Mouse (Mus musculus) adrenal gland, adult 10 weeks (tissue): Measurements from ENCODE around the gene Mroh2a. TPM values are rescaled to one million over a fixed set of nuclear protein-coding genes. Genes with fewer than 3 reads are reported as not detected.

ENCODE experiments used
- polyA plus RNA-seq: library from polyadenylated mRNA; stranded (reverse); fragments of 350-450 nt; fragmentation: Illumina TruSeq; extraction: RNeasy Lipid Tissue Mini Kit (QIAGEN cat#74804); gene quantifications from one replicate; pipeline ENCODE4 v1.2.3, GENCODE M21; 2014; ENCODE audit warnings: low read depth, low replicate concordance

The Mroh2a gene
- not detected for polyA plus RNA-seq

DNA sequence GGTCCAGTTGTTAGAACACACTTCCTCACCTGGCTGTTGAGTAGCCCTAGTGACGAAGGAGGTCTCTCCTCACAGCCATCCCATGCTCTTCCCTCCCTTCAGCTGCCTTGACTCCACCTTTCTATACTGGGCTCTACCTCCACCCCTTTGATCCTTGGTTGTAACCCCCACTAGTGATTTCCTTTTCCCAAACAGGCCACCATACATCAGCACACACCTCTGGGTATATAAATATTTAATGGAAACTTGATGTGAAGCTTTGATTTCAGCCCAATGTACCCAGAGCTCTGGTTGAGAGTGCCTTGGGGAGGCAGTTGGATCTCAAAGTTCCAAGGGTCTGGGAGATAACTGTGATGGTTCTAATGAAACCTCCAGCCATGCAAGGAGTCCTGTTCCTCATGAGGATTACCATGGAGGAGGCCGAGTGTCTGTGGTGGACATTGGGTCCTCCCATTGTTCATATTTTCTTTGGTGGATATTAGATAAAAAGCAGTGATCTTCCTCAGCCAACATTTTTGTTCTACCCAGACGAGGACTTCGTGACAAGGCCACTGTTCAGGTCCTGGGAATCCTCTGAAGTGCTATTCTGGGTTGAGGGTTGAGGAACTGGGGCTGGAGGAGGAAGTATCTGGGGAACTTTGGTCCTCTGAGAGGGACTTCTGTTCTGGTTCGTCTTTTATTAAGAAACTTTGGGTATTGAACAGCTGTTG lies at the start of gene Mroh2a:
Gene Mroh2a (plus strand): TSS at position 317 of the 710 bp plus-strand sequence.

DNA sequence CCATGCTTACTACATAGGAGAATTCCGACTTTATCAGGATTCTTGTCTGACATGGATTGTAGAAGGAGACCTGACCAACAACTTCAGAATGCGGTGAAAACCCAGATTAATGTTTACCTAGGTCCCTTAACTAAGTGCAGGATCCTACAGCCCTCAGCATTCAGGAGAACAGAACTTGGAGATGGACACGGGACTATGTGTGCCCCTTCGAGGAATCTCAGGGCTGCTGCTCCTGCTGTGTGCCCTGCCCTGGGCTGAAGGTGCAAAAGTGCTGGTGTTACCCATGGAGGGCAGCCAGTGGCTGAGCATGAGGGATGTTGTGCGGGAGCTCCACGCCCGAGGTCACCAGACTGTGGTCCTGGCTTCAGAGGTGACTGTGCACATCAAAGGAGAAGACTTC lies 26.3 kb upstream of the Mroh2a start, which contains the start of gene Ugt1a2:
Gene Ugt1a2 (plus strand): TSS at position 146 of the 400 bp plus-strand sequence.

DNA sequence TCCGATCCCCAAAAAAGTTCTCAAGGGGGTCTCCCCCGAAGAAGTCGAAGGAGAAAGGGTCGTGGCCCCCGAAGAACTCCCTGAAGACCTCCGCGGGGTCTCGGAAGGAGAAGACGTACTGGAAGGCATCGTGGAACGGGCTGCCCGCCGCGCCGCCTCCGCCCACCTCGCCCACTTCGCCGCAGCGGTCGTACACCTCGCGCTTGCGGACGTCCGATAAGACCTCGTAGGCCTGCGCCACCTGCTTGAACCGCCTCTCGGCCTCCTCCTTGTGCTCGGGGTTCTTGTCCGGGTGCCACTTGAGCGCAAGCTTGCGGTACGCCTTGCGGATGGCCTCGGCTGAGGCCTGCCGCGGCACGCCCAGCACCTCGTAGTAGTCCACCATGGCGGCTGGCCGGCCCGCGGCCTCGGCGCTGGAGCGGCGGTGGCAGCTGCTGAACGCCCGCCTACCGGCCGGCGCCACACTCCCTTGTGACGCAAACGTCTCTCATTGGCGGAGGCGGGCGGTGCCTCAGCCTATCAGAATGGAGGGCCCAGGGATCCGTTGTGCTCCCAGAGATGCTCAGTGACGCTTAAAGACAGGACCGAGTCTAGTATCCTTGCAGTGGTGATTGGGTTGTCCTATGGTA lies 21.4 kb upstream of the Mroh2a start, which contains the start of gene Dnajb3:
Gene Dnajb3 (minus strand): TSS at position 489 of the 629 bp plus-strand sequence.

GRCm38 (mm10) chr1:88211812-88212211 lies 15.0 kb upstream of the Mroh2a start, which contains the start of gene Ugt1a1:
TSS of gene Ugt1a1 (plus strand) at chr1:88211959.

GRCm38 (mm10) chr1:88277098-88277817 lies 50.5 kb downstream of the Mroh2a start, which contains the start of the genes Hjurp and Trpm8:
TSS of gene Hjurp (minus strand) at chr1:88277633.
TSS of gene Trpm8 (plus strand) at chr1:88277661.

Other genes starting within 250 kb of the Mroh2a start
- 46.0 TPM for gene Usp40, start 218.4 kb upstream of the Mroh2a start, polyA plus RNA-seq
- not detected for gene Ugt1a10, start 171.6 kb upstream of the Mroh2a start, polyA plus RNA-seq
- not detected for gene Ugt1a9, start 156.2 kb upstream of the Mroh2a start, polyA plus RNA-seq
- not detected for gene Ugt1a8, start 139.2 kb upstream of the Mroh2a start, polyA plus RNA-seq
- gene Ugt1a7c, start 131.9 kb upstream of the Mroh2a start, polyA plus RNA-seq = 6.2 TPM
- gene Ugt1a6b, start 123.7 kb upstream of the Mroh2a start, polyA plus RNA-seq = 0.52 TPM
- gene Ugt1a6a, start 92.2 kb upstream of the Mroh2a start, polyA plus RNA-seq = 5.1 TPM
- not detected for gene Ugt1a5, start 61.0 kb upstream of the Mroh2a start, polyA plus RNA-seq
- gene Ugt1a2, start 26.4 kb upstream of the Mroh2a start, polyA plus RNA-seq = not detected
- 2.4 TPM for gene Dnajb3, start 21.2 kb upstream of the Mroh2a start, polyA plus RNA-seq
- 21.2 TPM for gene Ugt1a1, start 15.0 kb upstream of the Mroh2a start, polyA plus RNA-seq
- gene Hjurp, start 50.6 kb downstream of the Mroh2a start, polyA plus RNA-seq = 22.9 TPM
- not detected for gene Trpm8, start 50.7 kb downstream of the Mroh2a start, polyA plus RNA-seq
- not detected for gene Spp2, start 180.0 kb downstream of the Mroh2a start, polyA plus RNA-seq